Mouse (Mus musculus) CH12.LX (cell line): ENCODE data around the gene Parp4.

Experiments
- CHD2 ChIP-seq: IDR thresholded peaks from 2 replicates; pipeline ENCODE4 v1.6.1; 2011; ENCODE audit warnings: low read length, improper control_type of control experiment
- CTCF ChIP-seq, 2 experiments: IDR thresholded peaks in 1 of 2; conservative IDR thresholded peaks in 1 of 2; 2 replicates each; pipeline ENCODE4 v1.5.1; 2011 to 2012; ENCODE audit warnings: low read depth in 2 of 2, low read length in 2 of 2, improper control_type of control experiment in 1 of 2, inconsistent platforms in 1 of 2, mild to moderate bottlenecking in 1 of 2, moderate library complexity in 1 of 2
- ELF1 ChIP-seq: IDR thresholded peaks from 2 replicates; pipeline ENCODE4 v1.6.1; 2014; ENCODE audit warnings: low read depth, mild to moderate bottlenecking, inconsistent platforms, low read length, improper control_type of control experiment
- EP300 ChIP-seq: IDR thresholded peaks from 2 replicates; pipeline ENCODE4 v1.6.1; 2011; ENCODE audit warnings: low read length, improper control_type of control experiment
- GABPA ChIP-seq: IDR thresholded peaks from 2 replicates; pipeline ENCODE4 v1.6.1; 2012; ENCODE audit warnings: low read depth, low read length, improper control_type of control experiment, inconsistent platforms; ENCODE audit not compliant: insufficient replicate concordance
- KAT2A ChIP-seq: IDR thresholded peaks from 2 replicates; pipeline ENCODE4 v1.6.1; 2012; ENCODE audit warnings: low read length, improper control_type of control experiment, inconsistent platforms; ENCODE audit not compliant: insufficient replicate concordance
- MAX ChIP-seq: IDR thresholded peaks from 2 replicates; pipeline ENCODE4 v1.6.1; 2011; ENCODE audit warnings: low read length, improper control_type of control experiment
- MEF2A ChIP-seq: IDR thresholded peaks from 2 replicates; pipeline ENCODE4 v1.6.1; 2014; ENCODE audit warnings: low read depth, mild to moderate bottlenecking, inconsistent platforms, low read length, improper control_type of control experiment, borderline replicate concordance
- MYC ChIP-seq: IDR thresholded peaks from 2 replicates; pipeline ENCODE4 v1.6.1; 2011; ENCODE audit warnings: low read depth, mild to moderate bottlenecking, improper control_type of control experiment, low read length
- POLR2A ChIP-seq: IDR thresholded peaks from 2 replicates; pipeline ENCODE4 v1.6.1; 2011; ENCODE audit warnings: low read depth, mild to moderate bottlenecking, improper control_type of control experiment, low read length
- POLR2AphosphoS2 ChIP-seq: IDR thresholded peaks from 2 replicates; pipeline ENCODE4 v1.6.1; 2011; ENCODE audit warnings: low read depth, low read length, improper control_type of control experiment
- SIN3A ChIP-seq: IDR thresholded peaks from 2 replicates; pipeline ENCODE4 v1.6.1; 2012; ENCODE audit warnings: low read length, improper control_type of control experiment, inconsistent platforms
- USF1 ChIP-seq: IDR thresholded peaks from 2 replicates; pipeline ENCODE4 v1.6.1; 2014; ENCODE audit warnings: low read depth, mild to moderate bottlenecking, inconsistent platforms, low read length, improper control_type of control experiment
- ZMIZ1 ChIP-seq: IDR thresholded peaks from 2 replicates; pipeline ENCODE4 v1.6.1; 2012; ENCODE audit warnings: low read depth, mild to moderate bottlenecking, inconsistent platforms, low read length, improper control_type of control experiment

- TF ChIP-seq CTCF (conservative IDR thresholded peaks at IDR 0.05 in 1 of 2, IDR thresholded peaks at IDR 0.05 in 1 of 2; ENCODE audit: low read depth in 2 of 2, low read length in 2 of 2) (no peak), POLR2A (no peak), MYC (no peak), MEF2A (no peak), USF1 (no peak), ELF1 (no peak), MAX (no peak), KAT2A (no peak), SIN3A (no peak), EP300 (no peak), POLR2AphosphoS2 (no peak), GABPA (no peak), CHD2 (no peak), ZMIZ1 (no peak)
These were observed 113.7 kb downstream of the Parp4 start for GRCm38 (mm10) chr14:56689116-56689515.
